Mouse (Mus musculus) cerebellum, adult 9-10 months (tissue): ENCODE results near the gene Taar7f.
"Not testable (repeated sequence)": the region's sequence is repeated elsewhere in the genome, so short reads cannot be mapped to it uniquely, and the experiment has no call there.

ENCODE experiments used
- DNase-seq: peaks from one replicate; pipeline ENCODE4 v3.0.0; 2022

Taar7f gene

DNA sequence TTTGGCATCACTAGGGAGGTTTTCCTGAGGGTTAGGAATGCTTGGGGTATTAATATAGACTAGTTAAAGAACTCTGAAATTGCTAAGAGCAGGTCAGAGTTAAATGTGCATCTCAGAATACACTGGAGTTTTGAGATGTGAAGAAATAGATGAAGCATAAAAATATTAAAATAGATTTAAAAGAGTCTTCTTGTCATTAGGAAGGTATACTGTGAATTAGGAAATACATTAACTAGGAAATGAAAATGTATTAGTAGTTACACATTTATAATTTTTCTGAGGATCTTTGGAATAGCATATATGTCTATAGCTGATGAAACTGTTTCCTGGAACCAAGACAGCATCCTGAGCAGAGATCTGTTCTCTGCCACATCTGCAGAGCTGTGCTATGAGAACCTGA lies at the start of gene Taar7f:
TSS of gene Taar7f (plus strand) at position 301 of the 400 bp plus-strand sequence.
- DNase-seq: no peak

DNA sequence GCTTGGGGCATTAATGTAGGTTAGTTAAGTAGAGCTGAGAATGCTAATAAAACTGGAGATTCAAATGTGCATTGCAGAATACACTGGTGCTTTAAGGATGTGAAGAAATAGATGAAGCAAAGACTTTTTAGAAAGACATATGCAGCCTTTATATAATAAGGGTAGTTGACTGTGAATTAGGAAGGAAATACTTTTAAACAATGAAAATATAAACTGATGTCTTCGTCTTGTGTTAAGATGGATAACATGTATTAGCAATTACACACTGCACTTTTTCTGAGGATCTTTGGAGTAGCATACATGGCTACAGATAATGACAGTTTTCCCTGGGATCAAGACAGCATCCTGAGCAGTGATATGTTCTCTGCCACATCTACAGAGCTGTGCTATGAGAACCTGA lies 49.7 kb upstream of the Taar7f start, which contains the start of gene Taar7b:
TSS of gene Taar7b (plus strand) at position 301 of the 400 bp plus-strand sequence.
- DNase-seq: no peak

DNA sequence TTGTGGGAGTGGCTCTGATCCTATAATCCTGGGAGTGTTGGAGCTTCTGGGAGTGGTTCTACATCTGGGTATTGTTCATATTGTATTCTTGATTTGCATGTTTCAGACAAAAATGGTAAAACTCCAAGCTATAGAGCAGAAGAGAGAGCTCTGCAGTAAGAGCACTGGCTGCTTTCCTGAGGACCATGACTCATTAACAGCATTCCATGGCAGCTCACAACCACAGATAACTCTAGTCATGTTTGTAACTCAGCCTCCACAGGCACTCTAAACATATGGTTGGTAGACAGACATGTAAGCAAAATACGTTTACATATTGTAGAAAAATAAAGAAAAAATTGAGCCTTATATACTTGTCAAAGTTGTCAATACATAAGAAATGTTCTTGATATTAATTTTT lies 42.9 kb upstream of the Taar7f start:
- no peak for DNase-seq

DNA sequence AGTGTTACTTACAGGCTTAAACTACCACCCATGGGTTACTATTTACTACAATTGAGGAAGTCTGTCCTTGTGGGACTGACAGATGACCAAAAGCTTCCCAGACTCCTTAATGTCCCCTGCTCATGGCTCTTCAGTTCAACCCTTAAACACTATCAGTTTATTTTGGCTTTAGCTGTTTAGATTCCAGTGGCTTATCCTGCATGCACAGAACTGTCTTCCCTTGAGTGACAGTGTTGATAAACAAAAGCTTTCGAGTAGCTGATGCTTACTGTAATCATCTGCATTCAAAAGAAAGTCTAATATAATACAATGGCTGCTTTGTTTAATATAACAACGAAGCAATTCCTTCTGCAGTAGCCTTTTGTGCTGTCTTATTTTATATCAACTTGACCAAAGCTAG lies 42.3 kb upstream of the Taar7f start:
- DNase-seq: no peak

GRCm38 (mm10) chr10:24008143-24008542 lies 41.2 kb upstream of the Taar7f start:
- DNase-seq: no peak

GRCm38 (mm10) chr10:24026922-24027321 lies 22.4 kb upstream of the Taar7f start, which contains the start of gene Taar7d:
TSS of gene Taar7d (plus strand) at chr10:24027222.
- no peak for DNase-seq

DNA sequence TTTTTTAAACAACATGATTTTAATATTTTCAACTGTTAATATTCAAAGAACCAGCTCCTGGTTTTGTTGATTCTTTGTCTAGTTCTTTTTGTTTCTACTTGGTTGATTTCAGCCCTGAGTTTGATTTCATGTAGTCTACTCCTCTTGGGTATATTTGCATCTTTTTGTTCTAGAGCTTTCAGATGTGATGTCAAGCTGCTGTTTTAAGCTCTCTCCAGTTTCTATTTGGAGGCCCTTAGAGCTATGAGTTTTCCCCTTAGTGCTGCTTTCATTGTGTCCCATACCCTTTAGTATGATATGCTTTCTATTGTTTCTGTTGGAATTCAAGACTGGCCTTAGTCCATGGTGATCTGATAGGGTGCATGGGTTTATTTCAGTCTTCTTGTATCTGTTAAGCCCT lies 18.0 kb upstream of the Taar7f start:
- DNase-seq: no peak

- no peak for DNase-seq
These were observed 12.0 kb upstream of the Taar7f start, which contains the start of gene Taar7e for GRCm38 (mm10) chr10:24037314-24037713. TSS of gene Taar7e (plus strand) at chr10:24037614.

DNA sequence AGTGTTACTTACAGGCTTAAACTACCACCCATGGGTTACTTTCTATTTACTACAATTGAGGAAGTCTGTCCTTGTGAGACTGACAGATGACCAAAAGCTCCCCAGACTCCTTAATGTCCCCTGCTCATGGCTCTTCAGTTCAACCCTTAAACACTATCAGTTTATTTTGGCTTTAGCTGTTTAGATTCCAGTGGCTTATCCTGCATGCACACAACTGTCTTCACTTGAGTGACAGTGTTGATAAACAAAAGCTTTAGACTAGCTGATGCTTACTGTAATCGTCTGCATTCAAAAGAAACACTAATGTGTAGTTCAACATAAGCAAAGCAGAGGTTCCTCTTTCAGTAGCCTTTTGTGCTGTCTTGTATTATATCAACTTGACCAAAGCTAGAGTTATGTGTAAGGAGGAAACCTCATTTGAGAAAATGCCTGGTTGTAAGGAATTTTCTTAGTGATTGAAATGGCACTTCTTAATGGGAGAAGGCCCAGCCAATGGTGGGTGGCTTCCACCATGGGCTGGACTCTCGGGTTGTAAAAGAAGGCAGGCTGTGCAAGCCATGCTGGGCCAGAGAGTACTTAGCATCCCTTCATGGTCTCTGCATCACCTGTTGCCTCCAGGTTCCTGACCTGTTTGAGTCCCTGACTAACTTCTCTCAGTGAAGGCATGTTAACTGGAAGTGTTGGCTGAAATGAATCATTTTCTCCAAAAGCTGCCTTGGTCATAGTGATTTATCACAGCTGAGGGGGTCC lies 9.0 kb upstream of the Taar7f start:
- no peak for DNase-seq

DNA sequence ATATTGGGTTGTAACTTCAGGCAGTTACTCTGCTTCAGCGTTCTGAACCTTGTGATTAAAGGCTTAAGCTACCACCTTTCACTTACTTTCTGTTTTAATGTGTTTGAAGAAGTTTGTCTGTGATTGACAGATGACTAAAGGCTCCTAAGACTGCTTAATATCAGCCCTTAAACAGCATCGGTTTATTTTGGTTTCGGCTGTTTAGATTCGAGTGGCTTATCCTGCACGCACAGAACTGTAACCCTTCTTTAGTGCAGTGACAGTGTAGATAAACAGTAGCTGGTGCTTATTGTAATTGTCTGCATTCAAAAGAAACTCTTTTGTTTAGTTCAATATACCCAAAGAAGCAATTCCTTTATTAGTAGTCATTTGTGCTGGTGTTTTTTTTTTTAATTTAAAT lies 2.7 kb downstream of the Taar7f start:
- DNase-seq: no peak

- DNase-seq: no peak
These were observed 9.7 kb downstream of the Taar7f start for GRCm38 (mm10) chr10:24058986-24059385.

DNA sequence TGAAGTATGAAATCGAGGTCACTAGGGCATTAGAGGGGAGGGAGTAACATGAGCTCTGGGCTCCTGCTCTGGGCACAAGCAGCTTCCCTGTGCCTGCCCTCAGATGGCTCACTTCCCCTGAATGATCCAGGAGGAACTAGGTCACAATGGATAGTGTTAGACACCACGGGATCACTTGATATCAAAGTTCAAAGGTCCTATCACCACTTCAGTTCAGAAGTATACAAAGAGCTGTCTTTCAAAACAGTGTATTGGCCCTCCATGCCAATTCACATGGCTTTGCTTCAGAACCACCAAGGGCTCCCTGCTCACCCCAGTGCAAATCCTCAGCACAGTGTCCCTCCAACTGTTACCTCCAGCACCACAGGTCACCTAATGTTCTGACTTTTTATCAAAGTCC lies 25.4 kb downstream of the Taar7f start:
- not testable (repeated sequence) for DNase-seq

DNA sequence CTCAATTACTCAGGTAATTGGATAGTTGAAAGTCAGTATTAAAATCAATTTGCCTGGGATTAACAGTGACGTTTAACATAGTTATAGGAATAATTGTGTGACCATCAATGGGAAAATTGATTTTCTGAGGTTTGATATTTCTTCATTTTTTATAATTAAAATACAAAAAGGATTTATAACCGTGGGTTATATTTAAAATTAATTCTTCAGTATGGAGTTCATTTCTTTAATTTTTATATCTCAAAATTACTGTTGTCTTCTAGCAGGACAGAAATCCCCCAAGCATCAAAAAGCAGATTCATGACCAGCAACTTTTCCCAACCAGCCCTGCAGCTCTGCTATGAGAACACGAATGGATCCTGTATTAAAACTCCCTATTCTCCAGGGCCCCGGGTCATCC lies 26.9 kb downstream of the Taar7f start, which contains the start of gene Taar8a:
TSS of gene Taar8a (plus strand) at position 301 of the 400 bp plus-strand sequence.
- not testable (repeated sequence) for DNase-seq

GRCm38 (mm10) chr10:24080166-24080565 lies 30.9 kb downstream of the Taar7f start:
- peak; percentile 30 for DNase-seq

DNA sequence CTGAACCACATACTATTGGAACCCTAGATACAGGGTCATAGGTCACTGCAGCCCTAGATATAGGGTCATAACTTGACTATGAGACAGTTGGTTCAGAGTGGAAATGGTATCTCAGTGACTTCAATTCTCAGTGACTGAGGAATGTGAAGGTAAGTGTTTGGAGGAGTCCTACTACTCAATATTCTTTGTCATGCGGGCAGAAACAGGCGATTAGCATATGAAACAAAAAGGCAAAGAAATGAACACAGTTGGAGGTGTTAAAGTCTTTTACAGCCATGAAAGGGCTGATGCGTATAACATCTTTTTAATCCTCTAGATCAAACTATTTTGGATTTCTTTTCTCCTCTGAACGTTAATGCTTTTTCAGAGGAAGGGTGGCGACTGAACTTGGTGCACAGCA lies 36.6 kb downstream of the Taar7f start:
- no peak for DNase-seq

- DNase-seq: no peak
These were observed 37.2 kb downstream of the Taar7f start for GRCm38 (mm10) chr10:24086555-24086954.

- no peak for DNase-seq
These were observed 37.9 kb downstream of the Taar7f start for GRCm38 (mm10) chr10:24087168-24087567.

DNA sequence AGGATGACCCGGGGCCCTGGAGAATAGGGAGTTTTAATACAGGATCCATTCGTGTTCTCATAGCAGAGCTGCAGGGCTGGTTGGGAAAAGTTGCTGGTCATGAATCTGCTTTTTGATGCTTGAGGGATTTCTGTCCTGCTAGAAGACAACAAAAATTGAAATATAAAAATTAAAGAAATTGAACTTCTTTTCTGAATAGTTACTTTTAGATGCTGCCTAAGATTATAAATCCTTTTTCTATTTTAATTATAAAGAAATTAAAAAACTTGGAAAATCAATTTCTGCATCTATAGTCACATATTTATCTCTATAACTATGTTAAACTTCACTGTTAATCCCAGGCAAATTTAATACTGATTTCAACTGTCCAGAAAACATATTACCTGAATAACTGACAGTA lies 42.9 kb downstream of the Taar7f start, which contains the start of gene Taar8b:
TSS of gene Taar8b (minus strand) at position 101 of the 400 bp plus-strand sequence.
- DNase-seq: no peak

DNA sequence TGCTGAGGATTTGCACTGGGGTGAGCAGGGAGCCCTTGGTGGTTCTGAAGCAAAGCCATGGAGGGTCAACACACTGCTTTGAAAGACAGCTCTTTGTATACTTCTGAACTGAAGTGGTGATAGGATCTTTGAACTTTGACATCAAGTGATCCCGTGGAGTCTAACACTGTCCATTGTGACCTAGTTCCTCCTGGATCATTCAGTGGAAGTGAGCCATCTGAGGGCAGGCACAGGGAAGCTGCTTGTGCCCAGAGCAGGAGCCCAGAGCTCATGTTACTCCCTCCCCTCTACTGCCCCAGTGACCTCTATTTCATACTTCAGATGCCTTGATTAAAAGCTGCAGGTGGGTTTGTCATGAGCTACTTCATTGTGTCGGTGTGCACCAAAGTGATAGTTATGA lies 47.7 kb downstream of the Taar7f start:
- DNase-seq: not testable (repeated sequence)
